Mouse (Mus musculus) C2C12 (cell line): Measurements from ENCODE around the gene Xpot. TPM values are rescaled to one million over a fixed set of nuclear protein-coding genes. Genes with fewer than 3 reads are reported as not detected.

Experiments
- H3K27me3 ChIP-seq: one replicate; pipeline ENCODE4 v1.6.1; 2011; ENCODE audit not compliant: control insufficient read depth, insufficient read depth, insufficient read length
- H3K36me3 ChIP-seq: one replicate; pipeline ENCODE4 v1.6.1; 2011; ENCODE audit not compliant: control insufficient read depth, insufficient read depth
- H3K4me3 ChIP-seq: one replicate; pipeline ENCODE4 v1.5.1; 2011; ENCODE audit warnings: mild to moderate bottlenecking, control low read depth; ENCODE audit not compliant: poor library complexity, insufficient read depth, severe bottlenecking
- H3K79me2 ChIP-seq: one replicate; pipeline ENCODE4 v1.6.1; 2011; ENCODE audit not compliant: control insufficient read depth, insufficient read depth
- H3K79me3 ChIP-seq: one replicate; pipeline ENCODE4 v1.6.1; 2011; ENCODE audit warnings: low read depth, control low read depth
- H3ac ChIP-seq: one replicate; pipeline ENCODE3; 2011; ENCODE audit warnings: low read depth; ENCODE audit not compliant: control insufficient read depth, insufficient read length
- CEBPB ChIP-seq: IDR thresholded peaks from one replicate; pipeline ENCODE4 v1.6.1; 2011; ENCODE audit warnings: low read depth, mild to moderate bottlenecking, control low read depth, moderate library complexity
- CTCF ChIP-seq: IDR thresholded peaks from one replicate; pipeline ENCODE4 v1.5.1; 2011; ENCODE audit not compliant: control insufficient read depth, insufficient read depth, insufficient read length
- FOSL1 ChIP-seq: IDR thresholded peaks from one replicate; pipeline ENCODE4 v1.8.0; 2011; ENCODE audit warnings: mild to moderate bottlenecking, low read length; ENCODE audit not compliant: poor library complexity, insufficient read depth, severe bottlenecking
- MAX ChIP-seq: IDR thresholded peaks from one replicate; pipeline ENCODE4 v1.6.1; 2011; ENCODE audit warnings: mild to moderate bottlenecking, control low read depth
- MYOD1 ChIP-seq: IDR thresholded peaks from one replicate; pipeline ENCODE4 v1.6.1; 2011; ENCODE audit warnings: low read depth; ENCODE audit not compliant: control insufficient read depth, insufficient read length
- MYOG ChIP-seq: IDR thresholded peaks from one replicate; pipeline ENCODE4 v1.6.1; 2011; ENCODE audit not compliant: control insufficient read depth, insufficient read length; ENCODE audit errors: extremely low read depth
- USF1 ChIP-seq: IDR thresholded peaks from one replicate; pipeline ENCODE4 v1.6.1; 2011; ENCODE audit warnings: low read depth, mild to moderate bottlenecking, control low read depth, moderate library complexity
- polyA plus RNA-seq: library from polyadenylated mRNA; unstranded; fragments of >200 nt; fragmentation: generic; extraction: Trizol; gene quantifications from one replicate; pipeline ENCODE4 v1.2.1, GENCODE M21; 2012; ENCODE audit warnings: missing spikeins

Xpot gene
- polyA plus RNA-seq, 1 experiment: 50.6 TPM

GRCm38 (mm10) chr10:121639573-121639972 lies 13.4 kb upstream of the Xpot start:
- no peak overlapping the region for H3K4me3 ChIP-seq
- H3ac ChIP-seq: no peak overlapping the region
- TF ChIP-seq CEBPB (no peak), MYOD1 (no peak), FOSL1 (no peak), MAX (no peak), USF1 (no peak), CTCF (no peak), MYOG (no peak)
- H3K79me3 ChIP-seq: no peaks in the 10 kb centered on the region
- H3K27me3 ChIP-seq: peaks cover 29% of the 10 kb centered on the region
- no peaks in the 10 kb centered on the region for H3K79me2 ChIP-seq
- no peaks in the 10 kb centered on the region for H3K36me3 ChIP-seq

GRCm38 (mm10) chr10:121636276-121636675 lies 10.1 kb upstream of the Xpot start:
- no peak for TF ChIP-seq MYOG
- TF ChIP-seq MYOD1: no peak
- no peak for TF ChIP-seq FOSL1
- TF ChIP-seq CEBPB: no peak
- TF ChIP-seq MAX: no peak
- TF ChIP-seq CTCF: no peak
- TF ChIP-seq USF1: no peak
- Histone ChIP-seq H3ac (no peak overlapping the region), H3K4me3 (no peak overlapping the region), H3K36me3 (no peaks in the 10 kb centered on the region), H3K79me2 (no peaks in the 10 kb centered on the region), H3K79me3 (no peaks in the 10 kb centered on the region), H3K27me3 (peaks cover 13% of the 10 kb centered on the region)

GRCm38 (mm10) chr10:121634159-121634558 lies 8.0 kb upstream of the Xpot start:
- TF ChIP-seq USF1 (no peak), MYOD1 (no peak), MAX (no peak), CEBPB (no peak), CTCF (no peak), FOSL1 (no peak), MYOG (no peak)
- H3K27me3 ChIP-seq: peaks cover 5% of the 10 kb centered on the region
- H3K4me3 ChIP-seq: no peak overlapping the region
- H3K79me2 ChIP-seq: no peaks in the 10 kb centered on the region
- no peak overlapping the region for H3ac ChIP-seq
- H3K79me3 ChIP-seq: no peaks in the 10 kb centered on the region
- H3K36me3 ChIP-seq: no peaks in the 10 kb centered on the region

GRCm38 (mm10) chr10:121628561-121629040 lies 2.5 kb upstream of the Xpot start:
- H3K4me3 ChIP-seq: no peak overlapping the region
- no peaks in the 10 kb centered on the region for H3K27me3 ChIP-seq
- TF ChIP-seq MYOD1: no peak
- no peak for TF ChIP-seq USF1
- no peak for TF ChIP-seq CEBPB
- no peak for TF ChIP-seq MAX
- no peak for TF ChIP-seq CTCF
- TF ChIP-seq MYOG: no peak
- TF ChIP-seq FOSL1: no peak
- H3ac ChIP-seq: no peak overlapping the region
- peaks cover 4% of the 10 kb centered on the region for H3K36me3 ChIP-seq
- H3K79me3 ChIP-seq: peaks cover 21% of the 10 kb centered on the region
- peaks cover 25% of the 10 kb centered on the region for H3K79me2 ChIP-seq

- Histone ChIP-seq H3K27me3 (no peaks in the 10 kb centered on the region), H3K4me3 (no peak overlapping the region)
Measured at GRCm38 (mm10) chr10:121627216-121627852, 1.2 kb upstream of the Xpot start.

More at GRCm38 (mm10) chr10:121627216-121627852, 1.2 kb upstream of the Xpot start:
- Histone ChIP-seq H3K79me3 (peaks cover 34% of the 10 kb centered on the region), H3ac (no peak overlapping the region), H3K79me2 (peaks cover 38% of the 10 kb centered on the region), H3K36me3 (peaks cover 17% of the 10 kb centered on the region)
- TF ChIP-seq MAX: no peak
- TF ChIP-seq CTCF: no peak
- TF ChIP-seq USF1: no peak
- TF ChIP-seq MYOD1: no peak
- no peak for TF ChIP-seq MYOG
